Mouse (Mus musculus) heart, embryonic 15.5 days (tissue): Measurements from ENCODE around the gene Osm. TPM values are rescaled to one million over a fixed set of nuclear protein-coding genes. Genes with fewer than 3 reads are reported as not detected.

Experiments
- ATAC-seq: fragments of 200-750 bp; cut with Nextera tagmentation; replicated peaks from 2 replicates; pipeline ENCODE4 v1.8.0; 2017; ENCODE audit warnings: low read depth, moderate TSS enrichment; ENCODE audit not compliant: insufficient number of reproducible peaks, insufficient read depth, low FRiP score
- H3K27ac ChIP-seq: fragments of 300-500 bp; sonication (generic); 2 replicates; pipeline ENCODE4 v1.5.1; 2015; ENCODE audit warnings: mild to moderate bottlenecking, inconsistent platforms
- H3K27me3 ChIP-seq: fragments of 300-500 bp; sonication (generic); 2 replicates; pipeline ENCODE4 v1.6.1; 2015; ENCODE audit warnings: inconsistent platforms
- H3K36me3 ChIP-seq: fragments of 300-500 bp; sonication (generic); 2 replicates; pipeline ENCODE4 v1.6.1; 2015; ENCODE audit warnings: mild to moderate bottlenecking, inconsistent platforms
- H3K4me1 ChIP-seq: fragments of 300-500 bp; sonication (generic); replicated peaks from 2 replicates; pipeline ENCODE4 v1.6.1; 2015; ENCODE audit warnings: inconsistent platforms
- H3K4me2 ChIP-seq: fragments of 300-500 bp; sonication (generic); 2 replicates; pipeline ENCODE4 v1.6.1; 2015; ENCODE audit warnings: inconsistent platforms, mild to moderate bottlenecking, moderate library complexity
- H3K4me3 ChIP-seq: fragments of 300-500 bp; sonication (generic); 2 replicates; pipeline ENCODE4 v1.5.1; 2015; ENCODE audit warnings: mild to moderate bottlenecking, inconsistent platforms
- H3K9ac ChIP-seq: fragments of 300-500 bp; sonication (generic); 2 replicates; pipeline ENCODE4 v1.6.1; 2015; ENCODE audit warnings: mild to moderate bottlenecking, inconsistent platforms
- H3K9me3 ChIP-seq: fragments of 300-500 bp; sonication (generic); replicated peaks from 2 replicates; pipeline ENCODE4 v1.6.1; 2016; ENCODE audit warnings: inconsistent platforms
- WGBS: fragments of 180-500 bp; shearing (Covaris S2); methylation state at CpG from one replicate; pipeline ENCODE4 v1.1.7; 2015; ENCODE audit warnings: mixed read lengths; 5-methylcytosine and 5-hydroxymethylcytosine counted together
- polyA plus RNA-seq: library from polyadenylated mRNA; unstranded; fragments of >200 nt; fragmentation: Nextera tagmentation; extraction: Ambion mirVana; gene quantifications from 2 replicates; pipeline ENCODE4 v1.2.1, GENCODE M21; 2015

Gene Osm
- polyA plus RNA-seq, 1 experiment from 2014 or later, result 0.09 TPM

DNA sequence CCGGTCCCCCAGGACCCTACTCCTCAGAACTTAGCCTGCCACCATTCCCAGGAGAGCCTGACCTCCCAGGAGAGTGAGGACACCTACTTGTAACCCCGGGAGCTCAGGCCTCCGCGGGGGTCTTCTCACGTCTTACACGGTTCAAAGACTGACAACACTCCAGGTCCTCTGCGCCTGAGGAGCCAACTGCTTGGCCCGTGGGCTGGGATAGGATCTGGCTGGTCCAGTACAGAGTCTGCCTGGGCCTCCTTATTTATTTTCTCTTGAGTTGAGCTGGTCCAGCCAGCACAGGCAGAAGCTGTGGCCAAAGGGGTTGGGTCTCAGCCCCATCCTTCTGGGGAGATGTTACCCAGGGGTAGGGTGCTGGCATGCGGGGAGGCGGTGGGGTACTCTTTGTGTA is 21.2 kb upstream of the Osm start:
- Histone ChIP-seq H3K4me2 (no peak overlapping the region), H3K27ac (no peak overlapping the region), H3K4me3 (no peak overlapping the region), H3K4me1 (peaks cover 36% of the 10 kb centered on the region), H3K9ac (no peak overlapping the region), H3K9me3 (no peaks in the 10 kb centered on the region), H3K36me3 (peaks cover 37% of the 10 kb centered on the region), H3K27me3 (peaks cover 3% of the 10 kb centered on the region; the same call in 1 of the 2 replicates)
- 75% methylated on average over 10 of the region's 10 CpGs for WGBS
- ATAC-seq, result no peak

- no peak overlapping the region for H3K9ac ChIP-seq
- WGBS, result 70% methylated on average over 9 of the region's 9 CpGs
- H3K27me3 ChIP-seq, result peaks cover 3% of the 10 kb centered on the region
- H3K4me2 ChIP-seq, result no peak overlapping the region
- H3K4me1 ChIP-seq, result peaks cover 36% of the 10 kb centered on the region
- no peaks in the 10 kb centered on the region for H3K9me3 ChIP-seq
- peaks cover 28% of the 10 kb centered on the region for H3K36me3 ChIP-seq
- no peak overlapping the region for H3K4me3 ChIP-seq
- ATAC-seq, result peak; percentile 45
- H3K27ac ChIP-seq, result peak overlapping the region; percentile 66
These were observed 19.8 kb upstream of the Osm start for GRCm38 (mm10) chr11:4216248-4217000.

DNA sequence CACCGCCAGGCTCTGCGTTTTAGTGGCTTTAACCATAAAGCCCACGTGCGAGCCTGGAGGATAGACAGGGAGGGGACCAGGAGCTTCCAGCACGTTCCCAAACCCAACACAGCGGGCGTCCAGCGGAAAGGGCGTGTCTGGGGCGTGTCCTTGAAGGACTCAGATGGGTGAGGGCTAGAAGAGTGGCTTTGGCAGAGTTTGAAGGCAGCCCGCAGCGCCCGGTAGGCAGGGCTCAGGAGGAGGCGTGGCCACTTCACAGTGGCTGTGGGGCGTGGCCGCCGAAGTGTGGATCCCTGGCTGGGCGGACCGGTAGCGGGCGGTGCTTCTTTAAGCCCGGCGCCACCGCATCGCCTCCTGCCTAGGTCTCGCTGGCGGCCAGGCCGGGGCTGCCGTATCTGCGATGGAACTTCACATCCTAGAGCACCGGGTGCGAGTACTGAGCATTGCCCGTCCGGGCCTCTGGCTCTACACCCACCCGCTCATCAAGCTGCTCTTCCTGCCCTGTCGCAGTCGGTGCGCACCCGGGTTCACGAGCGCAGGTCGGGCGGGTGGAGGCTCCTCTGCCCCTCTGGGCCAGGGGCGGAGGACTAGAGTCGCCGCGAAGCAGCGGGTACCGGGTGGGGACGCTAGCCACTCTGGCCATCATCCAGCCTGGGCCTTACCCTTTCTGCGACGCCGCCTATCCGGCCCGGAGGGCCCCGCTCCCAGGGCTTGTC is 18.1 kb upstream of the Osm start, which contains the start of gene Castor1:
Castor1 (plus strand) TSS at position 312 of the 716 bp plus-strand sequence.
- Histone ChIP-seq H3K4me2 (peak within 1 kb of the TSS; percentile 95), H3K27me3 (peaks cover 5% of the 10 kb centered on the region), H3K27ac (peak within 1 kb of the TSS; percentile 66), H3K4me1 (peaks cover 36% of the 10 kb centered on the region), H3K9ac (peak within 1 kb of the TSS; percentile 64), H3K36me3 (peaks cover 17% of the 10 kb centered on the region), H3K4me3 (peak within 1 kb of the TSS; percentile 59), H3K9me3 (no peaks in the 10 kb centered on the region)
- ATAC-seq, result peak; percentile 80
- WGBS, result 2% methylated on average over 52 of the region's 56 CpGs

GRCm38 (mm10) chr11:4218637-4219036 is 17.6 kb upstream of the Osm start:
- H3K4me1 ChIP-seq, result peaks cover 36% of the 10 kb centered on the region
- H3K36me3 ChIP-seq, result peaks cover 12% of the 10 kb centered on the region
- peak overlapping the region; percentile 95 for H3K4me2 ChIP-seq
- no peak for ATAC-seq
- peak overlapping the region; percentile 59 for H3K4me3 ChIP-seq
- H3K27ac ChIP-seq, result peak overlapping the region; percentile 66
- H3K27me3 ChIP-seq, result peaks cover 5% of the 10 kb centered on the region
- 8% methylated on average over 6 of the region's 6 CpGs for WGBS
- peak overlapping the region; percentile 64 for H3K9ac ChIP-seq
- H3K9me3 ChIP-seq, result no peaks in the 10 kb centered on the region

DNA sequence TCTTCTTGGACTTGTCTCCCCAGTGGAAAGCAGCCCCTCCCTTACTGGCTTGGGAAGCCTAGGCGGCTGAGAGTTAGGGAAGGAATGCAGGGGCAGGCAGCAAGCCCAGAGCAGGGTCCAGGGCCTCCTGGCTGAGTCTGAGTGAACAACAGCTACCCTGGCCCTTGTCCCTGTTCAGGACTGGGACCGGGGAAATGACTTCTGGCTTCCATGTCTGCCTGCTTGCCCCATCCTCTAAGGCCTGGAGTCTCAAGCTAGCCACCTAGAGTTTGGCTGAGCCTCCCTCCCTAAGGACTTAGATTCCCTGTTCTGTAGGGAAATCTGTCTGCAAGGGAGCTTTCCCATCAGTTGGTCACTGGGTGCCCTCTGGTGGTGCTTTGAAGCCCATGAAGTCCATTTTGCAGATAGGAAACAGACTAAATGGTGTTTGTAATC is 16.9 kb upstream of the Osm start:
- Histone ChIP-seq H3K9ac (no peak overlapping the region), H3K4me3 (peak overlapping the region; percentile 59; the same call in 1 of the 2 replicates), H3K9me3 (no peaks in the 10 kb centered on the region), H3K27ac (peak overlapping the region; percentile 66), H3K4me2 (peak overlapping the region; percentile 95), H3K4me1 (peaks cover 36% of the 10 kb centered on the region), H3K27me3 (peaks cover 5% of the 10 kb centered on the region), H3K36me3 (peaks cover 6% of the 10 kb centered on the region; the same call in 1 of the 2 replicates)
- WGBS, result 7% methylated on average over 2 of the region's 2 CpGs
- no peak for ATAC-seq

DNA sequence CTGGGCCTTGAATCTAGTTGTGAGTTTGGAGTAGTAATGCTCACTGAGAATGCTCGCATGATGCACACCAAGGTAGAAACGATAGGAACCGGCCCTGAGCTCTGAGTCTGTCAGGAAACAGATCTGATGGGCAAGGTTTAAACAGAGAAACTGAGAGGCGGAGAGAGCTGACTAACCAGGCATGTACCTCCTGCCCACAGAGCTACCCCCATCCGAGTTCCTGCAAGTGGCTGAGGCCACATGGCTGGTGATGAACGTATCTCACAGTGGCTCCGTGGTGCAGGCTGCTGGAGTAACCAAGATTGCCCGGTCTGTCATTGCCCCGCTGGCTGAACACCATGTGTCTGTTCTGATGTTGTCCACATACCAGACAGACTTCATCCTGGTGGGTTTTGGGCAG is 16.3 kb upstream of the Osm start:
- no peak for ATAC-seq
- no peak overlapping the region for H3K4me2 ChIP-seq
- peaks cover 36% of the 10 kb centered on the region for H3K4me1 ChIP-seq
- 50% methylated on average over 9 of the region's 9 CpGs for WGBS
- no peak overlapping the region for H3K27ac ChIP-seq
- H3K27me3 ChIP-seq, result peaks cover 5% of the 10 kb centered on the region
- H3K9ac ChIP-seq, result no peak overlapping the region
- H3K4me3 ChIP-seq, result no peak overlapping the region
- H3K9me3 ChIP-seq, result no peaks in the 10 kb centered on the region
- H3K36me3 ChIP-seq, result 0 out of 2 replicates have a peak, but pooled peaks cover under 1% of the 10 kb centered on the region

DNA sequence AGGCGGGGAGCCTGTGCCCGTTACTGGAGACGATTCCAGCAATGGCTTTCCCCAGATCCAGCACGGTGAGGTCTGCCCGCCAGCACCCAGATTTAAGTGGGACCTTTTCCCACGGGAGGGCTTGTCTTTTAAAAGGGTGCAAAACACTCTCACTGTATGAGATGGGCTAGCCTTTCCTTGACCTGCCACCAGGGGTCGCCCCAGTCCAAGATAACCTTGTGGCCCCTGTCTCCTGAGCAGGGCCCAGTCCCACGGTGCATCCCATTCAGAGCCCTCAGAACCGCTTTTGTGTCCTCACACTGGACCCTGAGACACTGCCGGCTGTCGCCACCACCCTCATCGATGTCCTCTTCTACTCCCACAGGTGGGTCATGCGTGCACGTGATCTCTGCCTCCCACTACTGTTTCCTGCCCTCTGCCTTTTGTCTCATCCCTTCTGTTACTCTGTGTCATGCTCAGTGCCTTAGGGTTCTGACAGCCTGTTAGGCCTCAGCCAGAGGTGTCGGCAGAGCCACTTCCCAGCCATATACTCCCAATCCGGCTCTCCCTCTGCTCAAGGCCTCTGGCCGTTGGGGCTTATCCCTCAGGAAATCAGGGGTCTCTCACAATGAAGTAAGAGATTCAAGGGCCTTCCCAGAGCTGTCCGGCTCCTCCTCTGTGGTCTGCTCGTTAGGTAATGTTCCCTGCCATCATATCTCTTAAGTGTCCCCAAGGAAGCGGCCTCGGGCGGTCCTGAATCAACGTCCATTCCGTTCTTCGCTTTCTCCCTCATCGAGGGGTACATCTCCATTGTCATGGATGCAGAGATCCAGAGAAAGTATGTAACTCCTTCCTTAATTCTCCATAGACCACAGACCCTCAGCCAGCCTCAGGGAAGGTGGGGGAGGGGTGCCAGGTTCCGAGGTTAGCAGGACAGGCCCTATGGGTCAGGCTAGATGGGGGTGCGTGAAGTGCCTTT is 15.5 kb upstream of the Osm start:
- WGBS, result 52% methylated on average over 28 of the region's 28 CpGs
- no peak overlapping the region for H3K4me2 ChIP-seq
- no peak for ATAC-seq

GRCm38 (mm10) chr11:4222046-4222950 is 13.9 kb upstream of the Osm start:
- no peak overlapping the region for H3K4me3 ChIP-seq
- no peak overlapping the region for H3K4me2 ChIP-seq
- H3K27ac ChIP-seq, result no peak overlapping the region
- no peaks in the 10 kb centered on the region for H3K36me3 ChIP-seq
- ATAC-seq, result no peak
- no peak overlapping the region for H3K9ac ChIP-seq
- WGBS, result 73% methylated on average over 17 of the region's 17 CpGs
- H3K4me1 ChIP-seq, result peaks cover 21% of the 10 kb centered on the region
- peaks cover 5% of the 10 kb centered on the region for H3K27me3 ChIP-seq
- H3K9me3 ChIP-seq, result no peaks in the 10 kb centered on the region

More for the DNA sequence above, 15.5 kb upstream of the Osm start:
- H3K9ac ChIP-seq, result no peak overlapping the region
- H3K27me3 ChIP-seq, result peaks cover 5% of the 10 kb centered on the region
- H3K4me1 ChIP-seq, result peaks cover 34% of the 10 kb centered on the region
- no peak overlapping the region for H3K27ac ChIP-seq
- no peaks in the 10 kb centered on the region for H3K9me3 ChIP-seq
- H3K36me3 ChIP-seq, result no peaks in the 10 kb centered on the region
- no peak overlapping the region for H3K4me3 ChIP-seq

DNA sequence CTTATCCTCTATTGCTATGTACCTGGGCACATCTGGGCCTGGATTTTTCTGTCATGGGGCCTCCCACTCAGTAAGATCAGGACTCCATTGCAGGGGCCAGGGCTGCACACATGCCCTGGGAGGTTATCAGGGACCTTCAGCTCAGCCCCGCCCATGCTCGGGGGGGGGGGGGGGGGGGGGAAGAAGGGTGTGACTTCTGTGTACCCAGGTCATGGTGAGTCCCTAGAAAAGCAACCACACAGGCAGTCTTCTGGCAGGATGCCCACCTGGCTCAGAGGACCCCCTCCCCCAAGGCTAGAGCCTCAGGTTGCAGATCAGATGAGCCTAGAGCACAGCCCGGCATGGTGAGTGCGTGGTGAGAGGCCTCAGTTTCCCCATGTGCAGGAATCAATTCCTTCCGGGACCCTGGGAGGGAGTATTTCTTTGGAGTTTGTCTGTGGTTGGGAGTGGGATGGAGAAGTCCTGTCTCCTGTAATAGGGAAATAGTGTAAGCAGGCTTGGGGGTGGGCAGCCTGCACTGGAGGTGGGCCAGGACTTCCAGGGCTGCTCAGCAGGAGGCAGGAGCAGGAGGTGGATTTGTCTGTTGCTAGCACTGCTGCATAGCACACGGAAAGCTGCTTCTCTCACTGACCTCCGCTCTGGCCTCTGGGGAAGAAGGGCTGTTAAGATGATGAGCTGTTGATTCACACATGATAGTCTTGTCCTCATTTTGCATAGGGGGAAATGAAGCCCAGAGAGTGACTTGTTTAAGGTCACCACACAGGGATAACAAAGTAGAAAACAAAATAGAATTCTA is 12.6 kb upstream of the Osm start:
- H3K4me2 ChIP-seq, result no peak overlapping the region
- peaks cover 9% of the 10 kb centered on the region for H3K4me1 ChIP-seq
- peaks cover 3% of the 10 kb centered on the region; the same call in 1 of the 2 replicates for H3K27me3 ChIP-seq
- H3K9ac ChIP-seq, result no peak overlapping the region
- H3K27ac ChIP-seq, result no peak overlapping the region
- H3K9me3 ChIP-seq, result no peaks in the 10 kb centered on the region
- ATAC-seq, result no peak
- H3K4me3 ChIP-seq, result no peak overlapping the region
- WGBS, result 34% methylated on average over 6 of the region's 7 CpGs
- H3K36me3 ChIP-seq, result no peaks in the 10 kb centered on the region
